ENCODE assay signal across 8 mouse cellular contexts in the genomic region with DNA sequence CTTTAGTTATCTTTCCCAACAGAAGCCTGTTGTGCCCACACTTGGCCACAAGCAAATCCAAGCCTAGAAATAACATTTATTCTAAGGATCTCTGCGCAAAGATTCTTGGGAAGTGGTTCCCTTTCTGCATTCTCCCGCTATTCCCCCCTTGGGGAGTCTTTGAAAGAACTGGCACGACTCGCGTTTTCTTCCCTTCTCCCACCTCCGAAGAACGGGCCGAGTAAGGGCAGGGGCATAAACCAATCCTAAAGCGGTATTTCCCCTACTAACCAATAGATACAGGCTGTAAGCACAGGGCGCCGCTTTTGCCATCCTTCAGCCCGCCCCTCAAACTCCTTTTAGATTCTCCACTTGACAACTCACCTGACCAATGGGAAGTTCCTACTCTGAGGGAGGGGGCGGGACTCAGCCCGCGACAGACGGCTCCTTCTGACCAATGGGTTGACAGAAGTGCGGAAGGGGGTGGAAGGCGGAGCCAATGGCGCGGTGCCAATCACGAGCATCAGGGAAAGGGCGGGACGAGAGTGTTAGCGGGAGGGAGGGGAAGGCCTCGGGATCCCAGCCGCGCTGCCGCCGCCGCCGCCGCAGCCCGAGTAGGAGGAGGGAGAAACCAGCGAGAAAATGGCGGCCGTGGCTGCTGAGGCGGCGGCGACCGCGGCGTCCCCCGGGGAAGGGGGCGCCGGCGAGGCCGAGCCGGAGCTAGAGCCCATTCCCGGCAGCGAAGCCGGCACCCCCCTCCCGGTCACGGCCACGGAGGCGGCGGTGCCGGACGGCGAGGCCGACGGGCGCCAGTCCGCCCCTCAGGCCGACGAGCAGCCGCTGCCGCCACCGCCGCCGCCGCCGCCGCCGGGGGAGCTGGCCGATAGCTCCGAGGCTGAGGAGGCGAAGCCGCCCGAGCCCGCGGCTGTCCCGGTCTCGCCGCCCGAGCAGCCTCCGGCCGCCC. TPM values are rescaled to one million over a fixed set of nuclear protein-coding genes. Genes with fewer than 3 reads are reported as not detected.
DNase-seq lines count a peak whose midpoint lies in the region; ATAC-seq and TF ChIP-seq lines count a peak whose summit lies in the region.

A gene (plus strand): TSS at position 527 of the 943 bp plus-strand sequence.

- no peaks in the 10 kb centered on the region for H3K9me3 ChIP-seq in heart, embryonic 12.5 days (replicated peaks)
- H3K9me3 ChIP-seq in kidney, postnatal 0 days (replicated peaks; ENCODE audit: low read length) = no peaks in the 10 kb centered on the region
- H3K9me3 ChIP-seq in liver, embryonic 11.5 days (ENCODE audit: control insufficient read depth, low read length) = no peaks in the 10 kb centered on the region
- no peaks in the 10 kb centered on the region for H3K9me3 ChIP-seq in stomach, embryonic 14.5 days (ENCODE audit: control insufficient read depth, low read depth, low read length)

- under 1% methylated on average over 87 of the region's 87 CpGs for WGBS in heart, embryonic 12.5 days
- under 1% methylated on average over 49 of the region's 87 CpGs for WGBS in kidney, postnatal 0 days
- WGBS in liver, embryonic 11.5 days = under 1% methylated on average over 43 of the region's 87 CpGs
- WGBS in stomach, embryonic 14.5 days = under 1% methylated on average over 27 of the region's 87 CpGs

- peaks cover 13% of the 10 kb centered on the region for H3K36me3 ChIP-seq in heart, embryonic 12.5 days
- H3K36me3 ChIP-seq in kidney, postnatal 0 days (ENCODE audit: insufficient read depth, low read length) = no peaks in the 10 kb centered on the region
- 0 out of 2 replicates have a peak, but pooled peaks cover 5% of the 10 kb centered on the region for H3K36me3 ChIP-seq in liver, embryonic 11.5 days (ENCODE audit: control insufficient read depth, insufficient read depth, low read length)
- peaks cover 10% of the 10 kb centered on the region; the same call in 1 of the 2 replicates for H3K36me3 ChIP-seq in stomach, embryonic 14.5 days (ENCODE audit: control insufficient read depth, insufficient read depth, low read length)

- H3K27ac ChIP-seq in heart, embryonic 12.5 days (ENCODE audit: poor library complexity, severe bottlenecking) = peak within 1 kb of the TSS; percentile 90
- peak within 1 kb of the TSS; percentile 93 for H3K27ac ChIP-seq in kidney, postnatal 0 days
- H3K27ac ChIP-seq in liver, embryonic 11.5 days (ENCODE audit: low read depth, low read length) = peak within 1 kb of the TSS; percentile 88
- peak within 1 kb of the TSS; percentile 91 for H3K27ac ChIP-seq in stomach, embryonic 14.5 days (ENCODE audit: low read length)

- peaks cover 15% of the 10 kb centered on the region for H3K4me1 ChIP-seq in heart, embryonic 12.5 days (replicated peaks)
- 0 out of 2 replicates have a peak, but pooled peaks cover 9% of the 10 kb centered on the region for H3K4me1 ChIP-seq in kidney, postnatal 0 days (replicated peaks; ENCODE audit: insufficient read depth, low read length)
- H3K4me1 ChIP-seq in liver, embryonic 11.5 days (replicated peaks; ENCODE audit: control insufficient read depth, insufficient read depth, low read length) = peaks cover 11% of the 10 kb centered on the region
- peaks cover 7% of the 10 kb centered on the region for H3K4me1 ChIP-seq in stomach, embryonic 14.5 days (ENCODE audit: control insufficient read depth, insufficient read depth, low read length)

- H3K4me2 ChIP-seq in heart, embryonic 12.5 days = peak within 1 kb of the TSS; percentile 97
- H3K4me2 ChIP-seq in kidney, postnatal 0 days (ENCODE audit: low read length) = peak within 1 kb of the TSS; percentile 87
- H3K4me2 ChIP-seq in liver, embryonic 11.5 days = peak within 1 kb of the TSS; percentile 80
- H3K4me2 ChIP-seq in stomach, embryonic 14.5 days (replicated peaks; ENCODE audit: low read depth, low read length) = peak within 1 kb of the TSS; percentile 72

- H3K9ac ChIP-seq in heart, embryonic 12.5 days = peak within 1 kb of the TSS; percentile 93
- peak within 1 kb of the TSS; percentile 94 for H3K9ac ChIP-seq in kidney, postnatal 0 days (ENCODE audit: low read depth, low read length)
- H3K9ac ChIP-seq in liver, embryonic 11.5 days (ENCODE audit: low read depth, low read length) = peak within 1 kb of the TSS; percentile 96
- peak within 1 kb of the TSS; percentile 97 for H3K9ac ChIP-seq in stomach, embryonic 14.5 days (replicated peaks; ENCODE audit: low read depth, low read length)

- TF ChIP-seq CTCF in kidney, postnatal 0 days (IDR thresholded peaks at IDR 0.05; ENCODE audit: low read depth) = no peak

- DNase-seq in CD4-positive helper T cell, adult 2 months (ENCODE audit: low read depth, low spot score) = peak; percentile 100
- peak; percentile 100 for DNase-seq in brain, embryonic 18.5 days (ENCODE audit: low read depth, low spot score)
- DNase-seq in kidney, postnatal 0 days (ENCODE audit: low spot score) = peak; percentile 100
- DNase-seq in liver, embryonic 11.5 days (ENCODE audit: low spot score) = peak; percentile 96
- peak; percentile 99 for DNase-seq in naive thymus-derived CD4-positive, alpha-beta T cell, adult 2 months (ENCODE audit: low read depth)

- H3K4me3 ChIP-seq in heart, embryonic 12.5 days = peak within 1 kb of the TSS; percentile 85
- peak within 1 kb of the TSS; percentile 95 for H3K4me3 ChIP-seq in kidney, postnatal 0 days (replicated peaks; ENCODE audit: low read depth, low read length)
- peak within 1 kb of the TSS; percentile 82 for H3K4me3 ChIP-seq in liver, embryonic 11.5 days (ENCODE audit: low read depth, low read length)
- H3K4me3 ChIP-seq in stomach, embryonic 14.5 days (ENCODE audit: low read depth, low read length) = peak within 1 kb of the TSS; percentile 86

- peak; percentile 94 for ATAC-seq in erythroid progenitor cell, adult 5-6 weeks (replicated peaks; ENCODE audit: low FRiP score, poor library complexity, severe bottlenecking)
- peak; percentile 100 for ATAC-seq in heart, embryonic 12.5 days (ENCODE audit: insufficient number of reproducible peaks, low FRiP score)
- ATAC-seq in kidney, postnatal 0 days (replicated peaks; ENCODE audit: low FRiP score, low read depth) = peak; percentile 100
- peak; percentile 98 for ATAC-seq in liver, embryonic 11.5 days (replicated peaks; ENCODE audit: low FRiP score)
- peak; percentile 99 for ATAC-seq in stomach, embryonic 14.5 days (ENCODE audit: insufficient number of reproducible peaks, insufficient read depth, low FRiP score, low read depth)

- no peaks in the 10 kb centered on the region for H3K27me3 ChIP-seq in heart, embryonic 12.5 days (replicated peaks)
- H3K27me3 ChIP-seq in kidney, postnatal 0 days (ENCODE audit: insufficient read depth, low read length) = no peaks in the 10 kb centered on the region
- H3K27me3 ChIP-seq in liver, embryonic 11.5 days (replicated peaks; ENCODE audit: control insufficient read depth, insufficient read depth, low read length) = no peaks in the 10 kb centered on the region
- H3K27me3 ChIP-seq in stomach, embryonic 14.5 days (ENCODE audit: control insufficient read depth, insufficient read depth, low read length) = no peaks in the 10 kb centered on the region

RNA-seq across cellular contexts. Expression of the gene that starts here (rescaled TPM):
- 67.0 and 91.8 TPM in 2 replicates for total RNA-seq in erythroid progenitor cell, adult 5-6 weeks (2015; ENCODE audit: low replicate concordance)
- 77.2 and 90.6 TPM in 2 replicates for total RNA-seq in erythroid progenitor cell, adult 5-6 weeks (2017; ENCODE audit: low replicate concordance)
- 31.4 and 31.9 TPM in 2 replicates for polyA plus RNA-seq in heart, embryonic 12.5 days (2016; fragmentation: Nextera tagmentation; extraction: Ambion mirVana)
- 23.0 and 23.2 TPM in 2 replicates for polyA plus RNA-seq in kidney, postnatal 0 days (2015; fragmentation: Nextera tagmentation; extraction: Ambion mirVana)
- polyA plus RNA-seq in liver, embryonic 11.5 days (2014; fragmentation: Nextera tagmentation; extraction: Ambion mirVana) = 26.1 and 30.3 TPM in 2 replicates
- polyA plus RNA-seq in stomach, embryonic 14.5 days (2014; fragmentation: Nextera tagmentation; extraction: Ambion mirVana) = 39.5 and 40.0 TPM in 2 replicates

Comparison
In these comparisons a context has a peak if more than half of its experiments do, and no peak if none do; other contexts are left out.
1. Peak in every context shown above with its lines: DNase-seq, ATAC-seq, H3K4me3 ChIP-seq and H3K27ac ChIP-seq.